Mouse (Mus musculus) thymus, adult 2 months (tissue): ENCODE data around the gene Abhd16a.

Experiments
- CTCF ChIP-seq: fragments of 200-500 bp; IDR thresholded peaks from 2 replicates; pipeline ENCODE4 v1.5.1; 2012; ENCODE audit warnings: mild to moderate bottlenecking, control low read depth, low read length, moderate library complexity, borderline replicate concordance; ENCODE audit not compliant: control insufficient read depth, poor library complexity, insufficient read depth; ENCODE audit errors: extremely low read depth
- POLR2A ChIP-seq: fragments of 200-500 bp; IDR thresholded peaks from 2 replicates; pipeline ENCODE4 v1.6.1; 2012; ENCODE audit warnings: mild to moderate bottlenecking, low read length, control low read depth, moderate library complexity; ENCODE audit not compliant: control insufficient read depth, poor library complexity, insufficient read depth; ENCODE audit errors: extremely low read depth

DNA sequence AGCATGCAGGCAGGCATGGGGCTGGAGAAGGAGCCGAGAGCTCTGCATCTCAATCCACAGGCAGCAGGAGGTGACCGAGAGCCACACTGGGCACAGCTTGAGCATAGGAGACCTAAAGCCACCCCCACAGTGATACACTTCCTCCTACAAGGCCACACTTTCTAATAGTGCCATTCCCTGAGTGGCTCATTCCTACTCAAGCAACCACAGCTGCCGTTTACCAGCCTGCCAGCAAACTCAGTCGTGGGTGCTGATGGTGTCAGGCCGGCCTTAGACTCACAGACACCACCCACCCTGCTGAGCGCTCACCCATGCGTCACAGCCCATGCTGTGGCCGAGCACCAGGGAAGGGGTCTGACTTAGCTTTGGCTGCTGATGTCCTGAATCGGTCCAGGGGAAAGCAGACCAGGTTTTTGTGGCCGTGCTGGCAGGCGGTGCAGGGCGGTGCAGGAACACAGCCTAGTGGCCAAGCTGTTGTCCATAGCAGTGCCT lies 8.1 kb downstream of the Abhd16a start:
- TF ChIP-seq POLR2A (no peak), CTCF (no peak)
